Mouse (Mus musculus): ENCODE measurements around the gene Kctd6. TPM values are rescaled to one million over a fixed set of nuclear protein-coding genes. Genes with fewer than 3 reads are reported as not detected.

The Kctd6 gene
- 9.8 TPM for polyA plus RNA-seq (2014; fragmentation: Illumina TruSeq; extraction: RNeasy Lipid Tissue Mini Kit (QIAGEN cat#74804); ENCODE audit: insufficient read depth, low read depth, low replicate concordance)

DNA sequence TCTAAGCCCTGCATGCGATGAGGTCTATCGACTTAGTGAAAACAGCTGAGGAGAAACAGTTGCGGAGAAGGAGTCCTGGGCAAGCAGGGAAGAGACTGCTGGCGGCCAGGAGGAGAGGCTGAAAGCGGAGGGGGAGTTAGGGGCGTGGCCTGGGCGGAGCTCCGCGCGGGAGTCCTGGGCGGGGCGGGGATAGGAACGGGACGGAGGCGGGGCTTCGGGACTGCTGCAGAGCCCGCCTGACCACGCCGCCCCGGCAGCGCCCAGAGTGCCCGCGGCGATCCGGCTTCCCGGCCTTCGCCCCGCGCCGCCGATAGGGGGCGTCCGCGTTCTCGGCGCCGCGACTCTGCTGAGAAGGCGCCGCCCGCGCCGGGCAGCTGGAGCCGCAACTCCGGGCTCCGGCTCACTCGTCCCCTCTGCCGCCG, at the start of gene Kctd6:
Kctd6 (plus strand) TSS at position 338 of the 422 bp plus-strand sequence.

DNA sequence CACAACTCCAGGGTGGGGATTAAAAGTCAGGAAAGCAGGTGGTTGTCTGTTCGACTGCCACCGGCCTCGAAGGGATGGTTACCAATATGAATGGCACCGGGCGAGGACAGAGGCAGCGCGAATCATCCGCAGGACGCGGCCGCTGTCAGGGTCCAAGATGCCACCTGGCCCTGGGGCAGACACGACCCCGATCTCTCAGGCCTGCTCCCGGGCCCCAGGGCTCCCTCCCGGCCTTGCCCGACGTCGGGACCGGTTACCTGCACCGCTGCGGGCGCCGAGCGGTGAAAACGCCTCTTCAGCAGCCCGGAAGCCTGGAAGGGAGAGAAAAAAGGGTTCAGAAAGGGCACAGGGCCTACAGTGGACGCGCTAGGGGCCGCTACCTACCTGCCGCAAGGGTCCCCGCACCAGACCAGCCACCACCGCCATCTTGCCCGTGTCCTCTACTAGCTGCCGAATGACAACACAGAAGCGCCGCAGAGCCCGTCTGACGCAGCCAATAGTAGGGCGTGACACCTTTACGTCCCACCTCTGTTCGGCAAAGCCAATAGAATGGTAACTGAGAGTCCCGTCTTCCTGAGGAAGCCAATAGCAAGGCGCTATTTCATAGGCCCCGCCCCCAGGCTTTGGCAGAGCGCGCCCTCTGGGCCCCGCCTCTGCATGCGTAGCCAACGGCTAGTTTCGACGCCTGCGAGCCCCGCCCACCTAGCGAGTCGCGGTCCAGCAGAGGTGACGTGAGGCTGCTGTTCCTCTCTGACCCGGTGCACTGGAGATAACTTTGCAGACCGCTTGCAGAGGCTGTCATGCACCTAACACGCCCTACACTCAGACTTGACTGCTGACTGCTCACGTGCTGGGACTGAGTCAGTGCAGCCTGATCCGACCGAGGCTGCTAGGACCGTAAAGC, 41.2 kb upstream of the Kctd6 start, which contains the start of gene Pdhb:
Pdhb (minus strand) TSS at position 519 of the 904 bp plus-strand sequence.

DNA sequence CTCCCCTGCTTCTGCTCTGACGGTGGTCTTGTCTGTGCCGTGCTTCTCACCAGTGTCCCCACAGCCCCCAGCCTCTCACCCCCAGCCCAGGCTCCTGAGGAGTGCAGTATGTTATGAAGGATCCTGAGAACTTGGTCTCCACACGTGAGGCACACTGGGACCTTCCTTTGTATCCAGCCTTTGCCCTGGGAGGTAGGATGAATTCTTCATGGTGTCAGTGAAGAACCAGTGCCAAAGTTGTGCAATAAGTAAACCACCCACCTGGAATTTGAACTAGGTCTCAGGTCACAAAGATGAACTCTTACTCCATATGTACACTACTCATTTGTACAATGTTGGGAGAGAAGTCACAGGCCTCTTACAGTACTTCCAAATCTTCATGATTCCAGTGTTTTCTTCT, 45.2 kb downstream of the Kctd6 start, which contains the start of gene Acox2:
Acox2 (minus strand) TSS at position 188 of the 400 bp plus-strand sequence.

Other genes starting within 250 kb of the Kctd6 start
- gene Dnase1l3, start 219.6 kb upstream of the Kctd6 start, polyA plus RNA-seq (2014; fragmentation: Illumina TruSeq; extraction: RNeasy Lipid Tissue Mini Kit (QIAGEN cat#74804); ENCODE audit: insufficient read depth, low read depth, low replicate concordance) = 0.31 TPM
- 4.3 TPM for gene Abhd6, start 211.2 kb upstream of the Kctd6 start, polyA plus RNA-seq (2014; fragmentation: Illumina TruSeq; extraction: RNeasy Lipid Tissue Mini Kit (QIAGEN cat#74804); ENCODE audit: insufficient read depth, low read depth, low replicate concordance)
- gene Rpp14, start 133.8 kb upstream of the Kctd6 start, polyA plus RNA-seq (2014; fragmentation: Illumina TruSeq; extraction: RNeasy Lipid Tissue Mini Kit (QIAGEN cat#74804); ENCODE audit: insufficient read depth, low read depth, low replicate concordance) = 29.2 TPM
- gene Pxk, start 115.9 kb upstream of the Kctd6 start, polyA plus RNA-seq (2014; fragmentation: Illumina TruSeq; extraction: RNeasy Lipid Tissue Mini Kit (QIAGEN cat#74804); ENCODE audit: insufficient read depth, low read depth, low replicate concordance) = 21.8 TPM
- gene Pdhb, start 41.1 kb upstream of the Kctd6 start, polyA plus RNA-seq (2014; fragmentation: Illumina TruSeq; extraction: RNeasy Lipid Tissue Mini Kit (QIAGEN cat#74804); ENCODE audit: insufficient read depth, low read depth, low replicate concordance) = 77.2 TPM
- gene Acox2, start 45.2 kb downstream of the Kctd6 start, polyA plus RNA-seq (2014; fragmentation: Illumina TruSeq; extraction: RNeasy Lipid Tissue Mini Kit (QIAGEN cat#74804); ENCODE audit: insufficient read depth, low read depth, low replicate concordance) = 4.7 TPM
- 7.4 TPM for gene Fam107a, start 103.9 kb downstream of the Kctd6 start, polyA plus RNA-seq (2014; fragmentation: Illumina TruSeq; extraction: RNeasy Lipid Tissue Mini Kit (QIAGEN cat#74804); ENCODE audit: insufficient read depth, low read depth, low replicate concordance)
- gene Oit1, start 164.6 kb downstream of the Kctd6 start, polyA plus RNA-seq (2014; fragmentation: Illumina TruSeq; extraction: RNeasy Lipid Tissue Mini Kit (QIAGEN cat#74804); ENCODE audit: insufficient read depth, low read depth, low replicate concordance) = 2.7 TPM

All from lung, adult 10 weeks (tissue).